Mouse (Mus musculus): ENCODE measurements at regions not wholly inside any gene's neighbourhood (a gene's known extent, or its start where the extent isn't known, plus 50 kb on each side); places are given as distances from the start of the nearest gene placed in this dataset.
A peak's percentile ranks its signal among the peaks of the same experiment; 100 is the strongest.

DNA sequence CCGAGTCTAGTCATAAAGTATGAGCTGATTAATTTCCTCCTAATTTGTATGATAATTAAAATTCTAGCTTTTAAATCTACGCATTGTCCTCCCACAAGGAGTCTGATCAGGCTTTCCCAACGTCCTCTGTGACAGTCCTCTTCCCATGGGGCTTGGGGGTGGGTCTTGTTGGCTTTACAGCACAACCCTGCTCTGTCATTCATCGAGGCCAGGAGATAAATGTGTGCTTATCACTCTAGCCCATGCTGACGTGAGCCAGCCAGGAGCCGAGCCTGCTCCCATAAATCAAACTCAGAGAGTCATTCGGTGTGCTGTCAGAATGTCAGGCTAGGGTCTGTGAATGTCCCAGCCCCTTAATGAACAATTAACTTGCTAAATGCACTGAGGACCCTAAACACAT, 425.6 kb upstream of the Hs6st1 start:
- DNase-seq, result no peak
- intact Hi-C loops (cut with DNase I), result no loop called here
- no peaks in the 10 kb centered on the region for H3K27me3 ChIP-seq (ENCODE audit: control insufficient read depth, insufficient read depth, low read length)
- TF ChIP-seq POLR2A (IDR thresholded peaks at IDR 0.05; ENCODE audit: insufficient read depth, low read depth, low read length), result no peak
- WGBS, result 22% methylated on average over 7 of the region's 7 CpGs
- no peaks in the 10 kb centered on the region for H3K4me1 ChIP-seq (ENCODE audit: control insufficient read depth, insufficient read depth, low read length)
- no peaks in the 10 kb centered on the region for H3K79me2 ChIP-seq (replicated peaks; ENCODE audit: control insufficient read depth, insufficient read depth, low read length)
- no peaks in the 10 kb centered on the region for H3K36me3 ChIP-seq (ENCODE audit: control insufficient read depth, insufficient read depth, low read length)
- H3K4me3 ChIP-seq, result no peak overlapping the region
- H3K27ac ChIP-seq, result no peak overlapping the region
- H3K9ac ChIP-seq (ENCODE audit: low read depth, low read length), result no peak overlapping the region

GRCm38 (mm10) chr1:35653119-35653956, 414.9 kb upstream of the Hs6st1 start:
- H3K27ac ChIP-seq, result no peak overlapping the region
- H3K9ac ChIP-seq (ENCODE audit: low read depth, low read length), result no peak overlapping the region
- peaks cover 2% of the 10 kb centered on the region; the same call in 1 of the 2 replicates for H3K4me1 ChIP-seq (ENCODE audit: control insufficient read depth, insufficient read depth, low read length)
- DNase-seq, result peak in 1 of 2 experiments; percentile 28
- H3K79me2 ChIP-seq (replicated peaks; ENCODE audit: control insufficient read depth, insufficient read depth, low read length), result no peaks in the 10 kb centered on the region
- intact Hi-C loops (cut with DNase I), result no loop called here
- H3K27me3 ChIP-seq (ENCODE audit: control insufficient read depth, insufficient read depth, low read length), result no peaks in the 10 kb centered on the region
- no peak for TF ChIP-seq POLR2A (IDR thresholded peaks at IDR 0.05; ENCODE audit: insufficient read depth, low read depth, low read length)
- TF ChIP-seq EP300 (IDR thresholded peaks at IDR 0.05; ENCODE audit: insufficient read depth, low read depth, low read length), result no peak
- no peak for TF ChIP-seq CTCF (IDR thresholded peaks at IDR 0.05)
- 60% methylated on average over 13 of the region's 13 CpGs for WGBS
- no peaks in the 10 kb centered on the region for H3K36me3 ChIP-seq (ENCODE audit: control insufficient read depth, insufficient read depth, low read length)
- H3K4me3 ChIP-seq, result no peak overlapping the region

DNA sequence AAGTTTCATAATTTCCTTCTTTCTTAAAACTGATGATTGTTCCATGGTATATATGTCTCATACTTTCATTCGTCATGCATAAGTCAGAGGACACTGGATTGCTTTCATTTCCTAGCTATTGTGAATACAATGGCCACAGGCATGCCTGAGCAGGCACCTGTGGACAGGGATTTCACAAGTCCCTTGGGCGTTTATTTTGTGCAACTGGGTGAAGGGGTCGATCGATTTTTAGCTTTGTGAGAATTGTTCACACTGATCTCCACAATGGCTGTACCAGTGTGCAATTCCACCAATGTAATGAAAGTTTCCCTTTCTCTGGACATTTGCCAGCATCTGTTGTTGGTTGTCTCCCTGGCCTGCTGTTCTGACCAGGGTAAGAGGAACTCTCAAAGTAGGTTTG, 405.2 kb upstream of the Hs6st1 start:
- DNase-seq, result no peak
- no peak for TF ChIP-seq CTCF (IDR thresholded peaks at IDR 0.05)

DNA sequence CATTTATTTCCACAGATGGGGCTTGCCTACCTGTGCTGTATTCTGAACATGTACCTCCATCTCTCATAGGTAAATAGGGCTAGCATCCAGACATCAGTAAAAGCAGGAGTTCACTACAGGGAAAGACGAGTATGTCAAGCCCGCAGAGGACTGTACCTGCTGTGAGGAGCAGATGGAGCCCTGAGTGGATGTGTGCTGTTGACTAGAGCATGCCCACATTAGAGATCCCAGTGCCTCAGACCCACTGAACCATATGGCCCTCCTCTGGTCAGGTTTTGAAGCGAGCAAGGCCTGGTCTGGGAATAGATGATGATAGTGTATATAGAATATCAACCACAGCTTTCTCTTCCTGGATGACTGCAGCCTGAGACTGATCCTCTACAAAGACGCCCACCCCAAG, 394.7 kb upstream of the Hs6st1 start:
- Histone ChIP-seq H3K4me3 (no peak overlapping the region), H3K79me2 (replicated peaks; ENCODE audit: control insufficient read depth, insufficient read depth, low read length) (no peaks in the 10 kb centered on the region), H3K27ac (no peak overlapping the region), H3K4me1 (ENCODE audit: control insufficient read depth, insufficient read depth, low read length) (no peaks in the 10 kb centered on the region), H3K36me3 (ENCODE audit: control insufficient read depth, insufficient read depth, low read length) (no peaks in the 10 kb centered on the region), H3K27me3 (ENCODE audit: control insufficient read depth, insufficient read depth, low read length) (no peaks in the 10 kb centered on the region), H3K9ac (ENCODE audit: low read depth, low read length) (no peak overlapping the region)
- DNase-seq, result no peak
- WGBS, result 85% methylated on average over 4 of the region's 4 CpGs
- TF ChIP-seq CTCF (IDR thresholded peaks at IDR 0.05), result no peak
- no peak for TF ChIP-seq POLR2A (IDR thresholded peaks at IDR 0.05; ENCODE audit: insufficient read depth, low read depth, low read length)
- no peak for TF ChIP-seq EP300 (IDR thresholded peaks at IDR 0.05; ENCODE audit: insufficient read depth, low read depth, low read length)
- intact Hi-C loops (cut with DNase I), result no loop called here

More for the DNA sequence above, 405.2 kb upstream of the Hs6st1 start:
- H3K4me1 ChIP-seq (ENCODE audit: control insufficient read depth, insufficient read depth, low read length), result no peaks in the 10 kb centered on the region
- H3K9ac ChIP-seq (ENCODE audit: low read depth, low read length), result no peak overlapping the region
- no peaks in the 10 kb centered on the region for H3K27me3 ChIP-seq (ENCODE audit: control insufficient read depth, insufficient read depth, low read length)
- intact Hi-C loops (cut with DNase I), result no loop called here
- no peak overlapping the region for H3K27ac ChIP-seq
- H3K79me2 ChIP-seq (replicated peaks; ENCODE audit: control insufficient read depth, insufficient read depth, low read length), result no peaks in the 10 kb centered on the region
- no peak overlapping the region for H3K4me3 ChIP-seq
- H3K36me3 ChIP-seq (ENCODE audit: control insufficient read depth, insufficient read depth, low read length), result no peaks in the 10 kb centered on the region
- WGBS, result 85% methylated on average over 4 of the region's 4 CpGs

- 76% methylated on average over 1 of the region's 1 CpGs for WGBS
- no peak for DNase-seq
- Histone ChIP-seq H3K27ac (no peak overlapping the region), H3K27me3 (ENCODE audit: control insufficient read depth, insufficient read depth, low read length) (no peaks in the 10 kb centered on the region), H3K79me2 (replicated peaks; ENCODE audit: control insufficient read depth, insufficient read depth, low read length) (no peaks in the 10 kb centered on the region), H3K36me3 (ENCODE audit: control insufficient read depth, insufficient read depth, low read length) (no peaks in the 10 kb centered on the region), H3K9ac (ENCODE audit: low read depth, low read length) (no peak overlapping the region), H3K4me1 (ENCODE audit: control insufficient read depth, insufficient read depth, low read length) (no peaks in the 10 kb centered on the region), H3K4me3 (no peak overlapping the region)
- intact Hi-C loops (cut with DNase I), result no loop called here
- TF ChIP-seq CTCF (IDR thresholded peaks at IDR 0.05) (no peak), EP300 (IDR thresholded peaks at IDR 0.05; ENCODE audit: insufficient read depth, low read depth, low read length) (no peak), POLR2A (IDR thresholded peaks at IDR 0.05; ENCODE audit: insufficient read depth, low read depth, low read length) (no peak)
These were observed 394.2 kb upstream of the Hs6st1 start for GRCm38 (mm10) chr1:35673992-35674391.

DNA sequence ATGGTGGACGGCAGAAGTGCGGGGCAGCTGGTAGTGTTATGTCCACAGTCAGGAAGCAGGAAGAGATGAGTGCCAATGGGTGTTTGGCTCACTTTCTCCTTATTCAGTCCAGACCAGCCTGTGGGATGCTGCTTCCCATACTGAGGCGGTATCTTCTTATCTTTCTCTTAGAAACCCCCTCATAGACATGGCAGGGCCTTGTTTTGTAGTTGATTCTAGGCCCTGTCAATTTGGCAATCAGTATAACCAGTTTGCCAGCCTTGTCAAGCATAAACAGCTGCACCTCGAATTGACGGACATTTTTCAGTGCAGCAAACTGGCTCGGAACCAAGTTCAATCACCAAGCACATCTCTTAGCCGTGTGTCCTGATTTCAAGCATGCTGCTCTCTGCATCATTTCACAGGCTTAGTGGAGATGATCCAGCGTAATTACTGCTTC, 385.7 kb upstream of the Hs6st1 start:
- intact Hi-C loops (cut with DNase I), result no loop called here
- H3K27ac ChIP-seq, result no peak overlapping the region
- H3K36me3 ChIP-seq (ENCODE audit: control insufficient read depth, insufficient read depth, low read length), result no peaks in the 10 kb centered on the region
- no peaks in the 10 kb centered on the region for H3K27me3 ChIP-seq (ENCODE audit: control insufficient read depth, insufficient read depth, low read length)
- H3K4me3 ChIP-seq, result no peak overlapping the region
- no peak for TF ChIP-seq CTCF (IDR thresholded peaks at IDR 0.05)
- no peaks in the 10 kb centered on the region for H3K4me1 ChIP-seq (ENCODE audit: control insufficient read depth, insufficient read depth, low read length)
- no peaks in the 10 kb centered on the region for H3K79me2 ChIP-seq (replicated peaks; ENCODE audit: control insufficient read depth, insufficient read depth, low read length)
- DNase-seq, result no peak
- 75% methylated on average over 8 of the region's 8 CpGs for WGBS
- no peak overlapping the region for H3K9ac ChIP-seq (ENCODE audit: low read depth, low read length)

Measured in heart, adult 2 months (tissue).